Mouse (Mus musculus): ENCODE measurements at regions not wholly inside any gene's neighbourhood (a gene's known extent, or its start where the extent isn't known, plus 50 kb on each side); places are given as distances from the start of the nearest gene placed in this dataset.

- Histone ChIP-seq H3K27ac (ENCODE audit: insufficient read depth, low read depth) (no peak overlapping the region), H3K4me3 (replicated peaks in 1 of 3; ENCODE audit: low read depth in 2 of 3, low read length in 2 of 3, poor library complexity in 1 of 3) (no peak overlapping the region), H3K9ac (ENCODE audit: insufficient read depth, low read depth) (no peak overlapping the region), H3K79me2 (replicated peaks; ENCODE audit: control insufficient read depth, extremely low read depth, insufficient read depth, poor library complexity, severe bottlenecking) (no peaks in the 10 kb centered on the region), H3K4me2 (ENCODE audit: insufficient read depth, low read depth, poor library complexity, severe bottlenecking) (no peak overlapping the region), H3K4me1 (ENCODE audit: control insufficient read depth in 1 of 2, insufficient read depth in 2 of 2) (no peaks in the 10 kb centered on the region), H3K27me3 (replicated peaks) (no peaks in the 10 kb centered on the region), H3K36me3 (replicated peaks in 1 of 2; ENCODE audit: control insufficient read depth in 1 of 2, insufficient read depth in 1 of 2, low read length in 1 of 2) (no peaks in the 10 kb centered on the region), H3K9me3 (replicated peaks; ENCODE audit: low read length) (no peaks in the 10 kb centered on the region)
- no peak for TF ChIP-seq RAD21 (IDR thresholded peaks at IDR 0.05; ENCODE audit: low read depth, low read length)
- TF ChIP-seq MXI1 (IDR thresholded peaks at IDR 0.05; ENCODE audit: low read depth, low read length) = no peak
- TF ChIP-seq POLR2A (IDR thresholded peaks at IDR 0.05; ENCODE audit: low read depth, low read length) = no peak
- TF ChIP-seq NELFE (IDR thresholded peaks at IDR 0.05; ENCODE audit: low read depth, low read length) = no peak
- no peak for TF ChIP-seq MAZ (IDR thresholded peaks at IDR 0.05; ENCODE audit: low read depth, low read length)
- TF ChIP-seq CTCF (conservative IDR thresholded peaks at IDR 0.05 in 1 of 2, IDR thresholded peaks at IDR 0.05 in 1 of 2; ENCODE audit: low read depth in 2 of 2, low read length in 2 of 2) = no peak
- no peak for TF ChIP-seq BHLHE40 (IDR thresholded peaks at IDR 0.05; ENCODE audit: low read depth, low read length)
- TF ChIP-seq SIN3A (IDR thresholded peaks at IDR 0.05; ENCODE audit: low read length) = no peak
- TF ChIP-seq USF1 (IDR thresholded peaks at IDR 0.05; ENCODE audit: low read depth, low read length) = no peak
- no peak for TF ChIP-seq TBP (conservative IDR thresholded peaks at IDR 0.05; ENCODE audit: low read depth, low read length)
- no peak for TF ChIP-seq IRF4 (IDR thresholded peaks at IDR 0.05; ENCODE audit: low read depth, low read length)
- TF ChIP-seq MAFK (IDR thresholded peaks at IDR 0.05; ENCODE audit: insufficient replicate concordance, low read length) = no peak
- dilution Hi-C loops (cut with MboI; ENCODE audit: extremely low pct_ligation_motif_present, extremely low pct_unique_long_range_greater_than_20kb, low sequenced_read_pairs) (no loop called here), in situ Hi-C loops (cut with MboI; ENCODE audit: low pct_ligation_motif_present, low pct_unique_long_range_greater_than_20kb, low sequenced_read_pairs) (no loop called here)
- no peak for DNase-seq (ENCODE audit: extremely low read depth)
Measured at GRCm38 (mm10) chr3:140933156-140933555, 279.0 kb downstream of the Pdha2 start.

DNA sequence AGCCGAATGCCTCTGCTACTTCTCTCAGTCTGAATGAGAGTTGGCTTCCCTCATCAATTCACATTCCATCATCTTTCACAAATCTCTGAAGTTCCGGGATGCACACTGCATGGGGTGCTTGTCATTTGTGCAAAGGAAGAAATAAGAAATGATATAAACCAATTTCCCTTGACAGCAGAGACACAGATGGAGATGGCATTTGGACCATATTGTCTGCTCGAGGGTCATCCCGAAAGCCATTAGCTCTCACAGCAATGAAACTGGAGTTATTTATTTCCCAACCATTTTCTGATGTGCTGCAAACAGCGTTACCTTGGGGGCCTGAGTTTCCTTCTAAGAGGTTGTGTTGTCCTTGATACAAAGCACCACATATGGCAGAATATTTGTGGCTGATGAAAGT is 285.5 kb downstream of the Pdha2 start:
- DNase-seq (ENCODE audit: extremely low read depth) = no peak
- Histone ChIP-seq H3K9ac (ENCODE audit: insufficient read depth, low read depth) (no peak overlapping the region), H3K4me1 (ENCODE audit: control insufficient read depth in 1 of 2, insufficient read depth in 2 of 2) (no peaks in the 10 kb centered on the region), H3K79me2 (replicated peaks; ENCODE audit: control insufficient read depth, extremely low read depth, insufficient read depth, poor library complexity, severe bottlenecking) (no peaks in the 10 kb centered on the region), H3K4me2 (ENCODE audit: insufficient read depth, low read depth, poor library complexity, severe bottlenecking) (no peak overlapping the region), H3K27me3 (replicated peaks) (no peaks in the 10 kb centered on the region), H3K9me3 (replicated peaks; ENCODE audit: low read length) (no peaks in the 10 kb centered on the region), H3K27ac (ENCODE audit: insufficient read depth, low read depth) (no peak overlapping the region), H3K36me3 (replicated peaks in 1 of 2; ENCODE audit: control insufficient read depth in 1 of 2, insufficient read depth in 1 of 2, low read length in 1 of 2) (no peaks in the 10 kb centered on the region), H3K4me3 (replicated peaks in 1 of 3; ENCODE audit: low read depth in 2 of 3, low read length in 2 of 3, poor library complexity in 1 of 3) (no peak overlapping the region)
- in situ Hi-C loops (cut with MboI; ENCODE audit: low pct_ligation_motif_present, low pct_unique_long_range_greater_than_20kb, low sequenced_read_pairs) (no loop called here), dilution Hi-C loops (cut with MboI; ENCODE audit: extremely low pct_ligation_motif_present, extremely low pct_unique_long_range_greater_than_20kb, low sequenced_read_pairs) (no loop called here)
- no peak for TF ChIP-seq USF2 (conservative IDR thresholded peaks at IDR 0.05; ENCODE audit: low read depth, low read length)
- TF ChIP-seq NRF1 (IDR thresholded peaks at IDR 0.05; ENCODE audit: low read depth, low read length) = no peak
- TF ChIP-seq ZNF384 (IDR thresholded peaks at IDR 0.05; ENCODE audit: low read depth, low read length) = no peak
- TF ChIP-seq CTCF (conservative IDR thresholded peaks at IDR 0.05 in 1 of 2, IDR thresholded peaks at IDR 0.05 in 1 of 2; ENCODE audit: low read depth in 2 of 2, low read length in 2 of 2) = no peak
- TF ChIP-seq JUN (IDR thresholded peaks at IDR 0.05; ENCODE audit: insufficient read depth, low read depth, low read length) = no peak
- no peak for TF ChIP-seq ETS1 (conservative IDR thresholded peaks at IDR 0.05; ENCODE audit: low read depth, low read length)
- TF ChIP-seq ELF1 (IDR thresholded peaks at IDR 0.05; ENCODE audit: low read depth, low read length) = no peak
- TF ChIP-seq ZKSCAN1 (IDR thresholded peaks at IDR 0.05; ENCODE audit: borderline replicate concordance, low read depth, low read length) = no peak
- no peak for TF ChIP-seq EP300 (IDR thresholded peaks at IDR 0.05; ENCODE audit: low read length)
- TF ChIP-seq JUND (conservative IDR thresholded peaks at IDR 0.05; ENCODE audit: low read depth, low read length) = no peak
- no peak for TF ChIP-seq MAX (IDR thresholded peaks at IDR 0.05; ENCODE audit: low read length)
- no peak for TF ChIP-seq USF1 (IDR thresholded peaks at IDR 0.05; ENCODE audit: low read depth, low read length)
- no peak for TF ChIP-seq CHD1 (IDR thresholded peaks at IDR 0.05; ENCODE audit: low read depth, low read length)
- no peak for TF ChIP-seq POLR2A (IDR thresholded peaks at IDR 0.05; ENCODE audit: low read depth, low read length)
- no peak for TF ChIP-seq TBP (conservative IDR thresholded peaks at IDR 0.05; ENCODE audit: low read depth, low read length)
- TF ChIP-seq E2F4 (IDR thresholded peaks at IDR 0.05; ENCODE audit: insufficient replicate concordance, low read depth, low read length) = no peak
- no peak for TF ChIP-seq TCF12 (IDR thresholded peaks at IDR 0.05; ENCODE audit: low read depth, low read length)
- TF ChIP-seq MYC (IDR thresholded peaks at IDR 0.05; ENCODE audit: low read depth, low read length) = no peak
- TF ChIP-seq KAT2A (IDR thresholded peaks at IDR 0.05; ENCODE audit: insufficient replicate concordance, low read length) = no peak

Data from CH12.LX (cell line).